Mouse (Mus musculus): ENCODE results near the gene Ddx39b. TPM values are rescaled to one million over a fixed set of nuclear protein-coding genes. Genes with fewer than 3 reads are reported as not detected.

Ddx39b gene
- polyA plus RNA-seq, 1 experiment from 2014 or later, result 339 TPM

DNA sequence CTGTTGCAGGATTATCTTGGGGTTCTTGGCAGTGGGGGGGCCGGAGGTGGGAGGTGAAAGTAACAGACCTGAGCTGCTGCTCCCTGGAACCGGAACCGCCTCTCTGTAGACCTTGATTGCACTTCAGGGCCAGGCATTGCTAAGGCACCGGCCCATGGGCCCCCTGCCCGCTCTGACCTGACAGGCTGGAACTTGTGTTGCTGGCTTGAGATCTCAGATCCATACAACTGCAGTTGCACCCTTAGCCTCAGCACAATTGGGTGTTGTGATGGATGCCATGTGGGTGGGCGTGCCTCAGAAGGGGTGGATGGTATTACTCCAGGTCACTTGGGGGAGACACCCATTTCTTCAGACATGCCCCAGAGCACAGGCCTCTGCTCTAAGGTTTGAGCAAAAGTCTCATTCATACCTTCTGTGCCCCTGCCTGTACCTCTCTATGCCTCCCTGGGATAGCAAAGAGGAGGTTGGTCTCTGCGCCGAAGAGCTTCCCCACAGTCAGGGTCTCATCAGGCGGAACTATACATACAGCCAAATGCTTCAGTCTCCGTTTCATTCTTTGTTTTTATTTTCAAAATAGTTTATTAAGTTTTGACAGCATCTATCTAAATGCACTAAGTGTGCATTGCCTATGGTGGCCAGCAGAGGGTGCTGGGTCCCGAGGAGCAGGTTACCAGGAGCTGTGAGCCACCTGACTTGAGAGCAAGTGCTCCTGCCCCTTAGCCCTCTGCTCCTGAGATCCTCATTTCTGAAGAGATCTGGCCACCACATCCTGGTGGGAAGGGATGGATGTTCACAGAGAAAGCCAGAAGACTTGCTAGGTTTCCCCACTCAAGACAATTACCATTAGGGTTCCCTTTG lies 12.9 kb downstream of the Ddx39b start:
- Histone ChIP-seq H3K4me3 (ENCODE audit: low read depth, low read length) (no peak overlapping the region), H3K9me3 (replicated peaks; ENCODE audit: control insufficient read depth, low read length, poor library complexity, severe bottlenecking) (no peaks in the 10 kb centered on the region), H3K4me2 (ENCODE audit: low read length) (no peak overlapping the region), H3K27me3 (ENCODE audit: control insufficient read depth, insufficient read depth, low read depth, low read length) (no peaks in the 10 kb centered on the region), H3K27ac (ENCODE audit: low read length) (no peak overlapping the region), H3K36me3 (ENCODE audit: control insufficient read depth, insufficient read depth, low read length) (peaks cover 38% of the 10 kb centered on the region), H3K9ac (ENCODE audit: low read depth, low read length) (no peak overlapping the region), H3K4me1 (ENCODE audit: control insufficient read depth, insufficient read depth, low read length) (no peaks in the 10 kb centered on the region)
- 61% methylated on average over 11 of the region's 11 CpGs for WGBS
- peak; percentile 23; the same call in 1 of the 2 replicates for ATAC-seq

DNA sequence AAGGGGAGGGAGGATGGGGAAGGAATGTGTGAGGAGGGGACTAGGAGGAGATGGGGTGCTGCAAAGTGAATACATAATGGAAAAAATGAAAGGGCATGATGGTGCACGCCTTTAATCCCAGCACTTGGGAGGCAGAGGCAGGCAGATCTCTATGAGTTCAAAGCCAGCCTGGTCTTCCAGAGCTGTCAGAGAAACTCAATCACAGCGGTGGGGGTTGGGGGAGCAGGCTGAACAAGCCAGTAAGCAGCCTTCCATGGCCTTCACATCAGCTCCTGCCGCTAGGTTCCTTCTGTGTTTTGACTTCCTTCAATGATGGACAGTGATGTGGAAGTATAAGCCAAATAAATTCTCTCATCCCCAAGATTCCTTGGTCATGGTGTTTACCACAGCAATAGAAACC lies 13.8 kb downstream of the Ddx39b start:
- Histone ChIP-seq H3K4me3 (ENCODE audit: low read depth, low read length) (no peak overlapping the region), H3K9me3 (replicated peaks; ENCODE audit: control insufficient read depth, low read length, poor library complexity, severe bottlenecking) (no peaks in the 10 kb centered on the region), H3K27ac (ENCODE audit: low read length) (no peak overlapping the region), H3K4me1 (ENCODE audit: control insufficient read depth, insufficient read depth, low read length) (no peaks in the 10 kb centered on the region), H3K27me3 (ENCODE audit: control insufficient read depth, insufficient read depth, low read depth, low read length) (no peaks in the 10 kb centered on the region), H3K4me2 (ENCODE audit: low read length) (no peak overlapping the region), H3K36me3 (ENCODE audit: control insufficient read depth, insufficient read depth, low read length) (peaks cover 33% of the 10 kb centered on the region), H3K9ac (ENCODE audit: low read depth, low read length) (no peak overlapping the region)
- ATAC-seq, result no peak
- 71% methylated on average over 3 of the region's 3 CpGs for WGBS

DNA sequence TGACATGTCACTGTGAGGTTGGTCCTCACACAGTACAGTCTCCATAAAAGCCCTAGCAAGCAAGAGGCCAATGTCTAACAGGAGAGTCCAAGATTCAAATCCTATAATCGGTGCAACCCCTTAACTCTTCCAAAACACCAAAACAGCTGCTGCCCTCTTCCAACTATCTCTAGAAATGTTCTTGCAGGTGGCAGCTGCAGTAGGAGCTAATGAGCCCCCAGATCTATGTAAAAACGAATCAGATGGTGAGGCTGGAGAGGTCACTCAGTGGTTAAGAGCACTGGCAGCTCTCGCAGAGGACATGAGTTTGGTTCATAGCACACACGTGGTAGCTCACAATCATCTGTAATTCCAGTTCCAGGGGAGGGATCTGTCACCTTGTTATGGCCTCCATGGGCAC lies 14.2 kb downstream of the Ddx39b start:
- no peak overlapping the region for H3K4me3 ChIP-seq (ENCODE audit: low read depth, low read length)
- H3K9me3 ChIP-seq (replicated peaks; ENCODE audit: control insufficient read depth, low read length, poor library complexity, severe bottlenecking), result no peaks in the 10 kb centered on the region
- no peak for ATAC-seq
- no peaks in the 10 kb centered on the region for H3K27me3 ChIP-seq (ENCODE audit: control insufficient read depth, insufficient read depth, low read depth, low read length)
- 66% methylated on average over 4 of the region's 4 CpGs for WGBS
- H3K4me1 ChIP-seq (ENCODE audit: control insufficient read depth, insufficient read depth, low read length), result no peaks in the 10 kb centered on the region
- H3K36me3 ChIP-seq (ENCODE audit: control insufficient read depth, insufficient read depth, low read length), result peaks cover 30% of the 10 kb centered on the region
- H3K9ac ChIP-seq (ENCODE audit: low read depth, low read length), result no peak overlapping the region
- no peak overlapping the region for H3K27ac ChIP-seq (ENCODE audit: low read length)
- no peak overlapping the region for H3K4me2 ChIP-seq (ENCODE audit: low read length)

DNA sequence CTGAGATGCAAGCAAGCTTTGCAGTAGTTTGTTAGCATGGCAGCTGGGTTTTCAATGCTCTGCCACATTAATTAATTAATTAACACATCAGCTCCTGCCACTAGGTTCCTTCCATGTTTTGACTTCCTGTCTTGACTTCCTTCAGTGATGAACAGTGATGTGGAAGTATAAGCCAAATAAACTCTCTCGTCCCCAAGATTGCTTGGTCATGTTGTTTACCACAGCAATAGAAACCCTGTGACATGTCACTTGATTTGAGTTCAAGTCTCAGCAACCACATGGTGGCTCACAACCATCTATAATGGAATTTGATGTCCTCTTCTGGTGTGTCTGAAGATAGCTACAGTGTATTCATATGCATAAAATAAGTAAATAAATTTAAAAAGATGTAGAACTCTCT lies 15.8 kb downstream of the Ddx39b start:
- no peaks in the 10 kb centered on the region for H3K4me1 ChIP-seq (ENCODE audit: control insufficient read depth, insufficient read depth, low read length)
- no peak overlapping the region for H3K27ac ChIP-seq (ENCODE audit: low read length)
- no peak for ATAC-seq
- no peaks in the 10 kb centered on the region for H3K9me3 ChIP-seq (replicated peaks; ENCODE audit: control insufficient read depth, low read length, poor library complexity, severe bottlenecking)
- H3K27me3 ChIP-seq (ENCODE audit: control insufficient read depth, insufficient read depth, low read depth, low read length), result peaks cover 2% of the 10 kb centered on the region; the same call in 1 of the 2 replicates
- H3K4me2 ChIP-seq (ENCODE audit: low read length), result no peak overlapping the region
- peaks cover 19% of the 10 kb centered on the region for H3K36me3 ChIP-seq (ENCODE audit: control insufficient read depth, insufficient read depth, low read length)
- no peak overlapping the region for H3K4me3 ChIP-seq (ENCODE audit: low read depth, low read length)
- no peak overlapping the region for H3K9ac ChIP-seq (ENCODE audit: low read depth, low read length)
- 82% methylated on average over 1 of the region's 1 CpGs for WGBS

DNA sequence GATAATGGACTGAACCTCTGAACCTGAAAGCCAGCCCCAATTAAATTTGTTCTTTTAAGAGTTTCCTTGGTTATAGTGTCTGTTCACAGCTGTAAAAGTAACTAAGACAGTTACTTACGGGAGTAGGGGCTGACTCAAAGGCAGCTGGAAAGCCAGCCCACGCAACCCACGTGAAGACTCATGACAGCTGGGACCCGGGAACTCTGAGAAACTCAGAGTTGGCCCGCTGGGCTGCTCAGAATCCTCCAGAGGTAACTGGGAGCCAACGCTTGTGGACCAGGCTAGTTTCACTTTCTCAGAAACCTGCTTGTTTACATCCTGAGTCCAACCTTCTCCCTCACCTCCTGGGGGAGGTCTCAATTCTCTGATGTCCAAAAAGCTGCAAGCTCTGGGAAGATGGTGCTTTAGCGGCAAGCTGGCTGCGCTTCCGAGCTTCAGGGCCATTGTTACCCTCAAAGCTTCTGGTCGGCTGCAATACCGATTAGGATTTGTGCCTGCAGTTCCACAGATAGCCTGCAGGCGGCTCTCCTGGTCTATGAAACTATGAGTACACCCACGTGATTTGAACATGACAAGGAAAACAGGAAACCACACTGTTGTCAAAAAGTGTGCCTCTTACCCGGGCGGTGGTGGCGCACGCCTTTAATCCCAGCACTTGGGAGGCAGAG lies 16.4 kb downstream of the Ddx39b start:
- Histone ChIP-seq H3K4me3 (ENCODE audit: low read depth, low read length) (no peak overlapping the region), H3K9ac (ENCODE audit: low read depth, low read length) (no peak overlapping the region; the same call in 1 of the 2 replicates)
- WGBS, result 11% methylated on average over 17 of the region's 17 CpGs

DNA sequence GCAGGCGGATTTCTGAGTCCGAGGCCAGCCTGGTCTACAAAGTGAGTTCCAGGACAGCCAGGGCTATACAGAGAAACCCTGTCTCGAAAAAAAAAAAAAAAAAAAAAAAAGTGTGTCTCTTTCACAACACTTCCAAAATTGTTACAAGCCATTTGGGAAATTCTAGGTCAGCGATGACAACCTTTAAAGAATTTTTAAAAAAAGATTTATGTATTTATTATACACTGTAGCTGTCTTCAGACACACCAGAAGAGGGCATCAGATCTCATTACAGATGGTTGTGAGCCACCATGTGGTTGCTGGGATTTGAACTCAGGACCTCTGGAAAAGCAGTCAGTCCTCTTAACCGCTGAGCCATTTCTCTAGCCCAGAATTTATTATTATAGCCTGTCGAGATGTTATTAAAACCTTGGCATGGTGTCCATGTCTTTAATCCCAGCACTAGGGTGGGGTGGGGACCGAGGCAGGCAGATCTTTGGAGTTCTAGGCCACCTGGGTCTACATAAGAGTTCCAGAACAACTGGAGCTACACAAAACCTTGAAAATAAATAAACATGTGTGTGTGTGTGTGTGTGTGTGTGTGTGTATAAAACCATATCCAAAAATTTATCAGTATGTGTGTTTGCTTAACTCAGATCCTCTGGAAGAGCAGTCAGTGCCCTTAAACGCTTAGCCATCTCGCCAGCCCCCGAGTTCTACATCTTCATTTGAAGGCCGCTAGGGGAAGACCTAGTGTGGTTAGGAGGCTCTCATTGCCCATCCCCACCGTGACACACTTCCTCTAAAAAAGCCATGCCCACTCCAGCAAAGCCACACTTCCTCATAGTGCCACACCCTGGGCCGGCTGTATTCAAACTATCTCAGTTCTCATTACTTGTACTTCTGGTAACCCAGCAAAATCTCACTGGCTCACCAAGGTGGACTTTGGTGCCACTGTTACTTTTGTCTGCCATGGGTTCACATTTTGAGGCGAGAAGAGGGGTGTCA lies 17.2 kb downstream of the Ddx39b start:
- Histone ChIP-seq H3K4me3 (ENCODE audit: low read depth, low read length) (no peak overlapping the region), H3K9me3 (replicated peaks; ENCODE audit: control insufficient read depth, low read length, poor library complexity, severe bottlenecking) (no peaks in the 10 kb centered on the region), H3K9ac (ENCODE audit: low read depth, low read length) (no peak overlapping the region), H3K27ac (ENCODE audit: low read length) (no peak overlapping the region), H3K4me1 (ENCODE audit: control insufficient read depth, insufficient read depth, low read length) (peaks cover 2% of the 10 kb centered on the region; the same call in 1 of the 2 replicates), H3K4me2 (ENCODE audit: low read length) (no peak overlapping the region), H3K36me3 (ENCODE audit: control insufficient read depth, insufficient read depth, low read length) (peaks cover 5% of the 10 kb centered on the region), H3K27me3 (ENCODE audit: control insufficient read depth, insufficient read depth, low read depth, low read length) (peaks cover 2% of the 10 kb centered on the region; the same call in 1 of the 2 replicates)
- no peak for ATAC-seq
- 73% methylated on average over 13 of the region's 14 CpGs for WGBS

More for the DNA sequence above, 16.4 kb downstream of the Ddx39b start:
- peaks cover 13% of the 10 kb centered on the region for H3K36me3 ChIP-seq (ENCODE audit: control insufficient read depth, insufficient read depth, low read length)
- H3K4me2 ChIP-seq (ENCODE audit: low read length), result peak overlapping the region; percentile 34
- H3K27me3 ChIP-seq (ENCODE audit: control insufficient read depth, insufficient read depth, low read depth, low read length), result peaks cover 2% of the 10 kb centered on the region; the same call in 1 of the 2 replicates
- ATAC-seq, result no peak
- H3K4me1 ChIP-seq (ENCODE audit: control insufficient read depth, insufficient read depth, low read length), result peaks cover 2% of the 10 kb centered on the region; the same call in 1 of the 2 replicates
- no peaks in the 10 kb centered on the region for H3K9me3 ChIP-seq (replicated peaks; ENCODE audit: control insufficient read depth, low read length, poor library complexity, severe bottlenecking)
- no peak overlapping the region for H3K27ac ChIP-seq (ENCODE audit: low read length)

DNA sequence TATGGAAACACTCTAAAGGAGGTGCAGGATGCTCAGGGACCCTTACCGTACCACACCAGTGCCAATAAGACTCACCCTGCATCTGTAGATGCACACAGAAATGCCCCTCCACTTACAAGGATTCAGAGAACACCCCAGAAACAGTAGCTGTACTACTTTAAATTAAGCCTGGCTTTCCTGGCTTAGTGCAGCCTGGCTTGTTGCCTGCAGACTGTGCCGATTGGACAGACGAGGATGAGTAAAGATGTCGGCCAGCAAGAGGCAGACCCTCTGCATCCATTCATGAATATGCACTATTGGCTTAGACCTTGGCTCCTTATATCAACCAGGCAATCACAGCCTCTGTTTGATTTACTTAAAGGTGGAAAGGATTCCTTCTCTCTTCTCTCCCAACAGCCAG lies 18.1 kb downstream of the Ddx39b start:
- 72% methylated on average over 4 of the region's 4 CpGs for WGBS

DNA sequence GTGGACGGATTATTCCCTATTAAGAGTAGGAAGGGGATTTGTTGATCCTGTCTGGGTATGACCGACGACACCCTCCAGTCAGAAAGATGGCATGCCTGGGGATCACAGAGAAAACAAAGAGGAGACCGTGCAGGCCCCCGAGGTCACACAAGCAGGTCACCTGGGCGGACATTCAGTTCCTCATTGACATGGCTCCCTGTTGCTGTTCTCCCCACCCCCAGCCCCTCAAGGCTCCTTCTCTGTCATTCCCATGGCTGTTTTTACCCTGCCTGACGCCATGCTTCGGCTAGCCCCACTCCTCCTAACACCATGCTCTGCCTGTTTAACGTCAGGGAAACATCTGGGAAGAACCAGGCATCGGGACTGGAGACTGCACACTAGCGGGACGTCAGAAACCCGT lies 20.1 kb downstream of the Ddx39b start:
- WGBS, result 68% methylated on average over 13 of the region's 13 CpGs
- Histone ChIP-seq H3K4me3 (ENCODE audit: low read depth, low read length) (no peak overlapping the region), H3K36me3 (ENCODE audit: control insufficient read depth, insufficient read depth, low read length) (no peaks in the 10 kb centered on the region), H3K9me3 (replicated peaks; ENCODE audit: control insufficient read depth, low read length, poor library complexity, severe bottlenecking) (no peaks in the 10 kb centered on the region), H3K4me2 (ENCODE audit: low read length) (no peak overlapping the region), H3K4me1 (ENCODE audit: control insufficient read depth, insufficient read depth, low read length) (peaks cover 2% of the 10 kb centered on the region; the same call in 1 of the 2 replicates), H3K27me3 (ENCODE audit: control insufficient read depth, insufficient read depth, low read depth, low read length) (peaks cover 2% of the 10 kb centered on the region; the same call in 1 of the 2 replicates), H3K9ac (ENCODE audit: low read depth, low read length) (no peak overlapping the region), H3K27ac (ENCODE audit: low read length) (no peak overlapping the region)
- no peak for ATAC-seq

More for the DNA sequence above, 18.1 kb downstream of the Ddx39b start:
- no peak overlapping the region for H3K9ac ChIP-seq (ENCODE audit: low read depth, low read length)
- ATAC-seq, result no peak
- H3K27me3 ChIP-seq (ENCODE audit: control insufficient read depth, insufficient read depth, low read depth, low read length), result peaks cover 2% of the 10 kb centered on the region; the same call in 1 of the 2 replicates
- no peak overlapping the region for H3K4me2 ChIP-seq (ENCODE audit: low read length)
- no peak overlapping the region for H3K27ac ChIP-seq (ENCODE audit: low read length)
- no peaks in the 10 kb centered on the region for H3K36me3 ChIP-seq (ENCODE audit: control insufficient read depth, insufficient read depth, low read length)
- H3K9me3 ChIP-seq (replicated peaks; ENCODE audit: control insufficient read depth, low read length, poor library complexity, severe bottlenecking), result no peaks in the 10 kb centered on the region
- H3K4me1 ChIP-seq (ENCODE audit: control insufficient read depth, insufficient read depth, low read length), result peaks cover 2% of the 10 kb centered on the region; the same call in 1 of the 2 replicates
- H3K4me3 ChIP-seq (ENCODE audit: low read depth, low read length), result no peak overlapping the region

Data from midbrain, embryonic 16.5 days (tissue).